Mouse (Mus musculus) neural tube, embryonic 10.5 days (tissue): ENCODE measurements at regions not wholly inside any gene's neighbourhood (a gene's known extent, or its start where the extent isn't known, plus 50 kb on each side); places are given as distances from the start of the nearest gene placed in this dataset.
A peak's percentile ranks its signal among the peaks of the same experiment; 100 is the strongest.

ENCODE experiments used
- DNase-seq: peaks from one replicate; pipeline ENCODE4 v3.0.0-alpha.2; 2017; ENCODE audit warnings: low spot score; ENCODE audit errors: extremely low spot score

GRCm38 (mm10) chr3:130888587-130888986 is 158.4 kb upstream of the Rpl34 start:
- no peak for DNase-seq

- no peak for DNase-seq
These were observed 157.5 kb upstream of the Rpl34 start for GRCm38 (mm10) chr3:130887540-130888312.

GRCm38 (mm10) chr3:130885974-130886373 is 155.8 kb upstream of the Rpl34 start:
- no peak for DNase-seq

- no peak for DNase-seq
These were observed 154.2 kb upstream of the Rpl34 start for GRCm38 (mm10) chr3:130884393-130884792.

GRCm38 (mm10) chr3:130883928-130884327 is 153.7 kb upstream of the Rpl34 start:
- no peak for DNase-seq

GRCm38 (mm10) chr3:130883319-130883718 is 153.1 kb upstream of the Rpl34 start:
- DNase-seq = no peak

- no peak for DNase-seq
These were observed 150.3 kb upstream of the Rpl34 start for GRCm38 (mm10) chr3:130880482-130880881.

GRCm38 (mm10) chr3:130879463-130879862 is 149.3 kb upstream of the Rpl34 start:
- DNase-seq = no peak

- DNase-seq = no peak
These were observed 148.6 kb upstream of the Rpl34 start for GRCm38 (mm10) chr3:130878834-130879233.

- DNase-seq = no peak
These were observed 147.8 kb upstream of the Rpl34 start for GRCm38 (mm10) chr3:130877981-130878380.

GRCm38 (mm10) chr3:130873745-130874144 is 143.5 kb upstream of the Rpl34 start:
- DNase-seq = no peak

- DNase-seq = peak; percentile 56
These were observed 136.9 kb upstream of the Rpl34 start for GRCm38 (mm10) chr3:130866952-130867632.

- no peak for DNase-seq
These were observed 134.6 kb upstream of the Rpl34 start for GRCm38 (mm10) chr3:130864783-130865182.

GRCm38 (mm10) chr3:130863376-130863775 is 133.2 kb upstream of the Rpl34 start:
- DNase-seq = no peak

GRCm38 (mm10) chr3:130860315-130860714 is 130.1 kb upstream of the Rpl34 start:
- DNase-seq = no peak

- DNase-seq = no peak
These were observed 123.7 kb upstream of the Rpl34 start for GRCm38 (mm10) chr3:130853866-130854265.

GRCm38 (mm10) chr3:130850766-130851308 is 120.6 kb upstream of the Rpl34 start:
- DNase-seq = no peak

- DNase-seq = no peak
These were observed 111.6 kb upstream of the Rpl34 start for GRCm38 (mm10) chr3:130841755-130842154.

GRCm38 (mm10) chr3:130839924-130840440 is 109.8 kb upstream of the Rpl34 start:
- DNase-seq = no peak

GRCm38 (mm10) chr3:130838626-130839422 is 108.6 kb upstream of the Rpl34 start:
- DNase-seq = no peak

GRCm38 (mm10) chr3:130833722-130834121 is 103.5 kb upstream of the Rpl34 start:
- DNase-seq = no peak
